Mouse (Mus musculus): ENCODE data around the gene Tmem120b.

DNA sequence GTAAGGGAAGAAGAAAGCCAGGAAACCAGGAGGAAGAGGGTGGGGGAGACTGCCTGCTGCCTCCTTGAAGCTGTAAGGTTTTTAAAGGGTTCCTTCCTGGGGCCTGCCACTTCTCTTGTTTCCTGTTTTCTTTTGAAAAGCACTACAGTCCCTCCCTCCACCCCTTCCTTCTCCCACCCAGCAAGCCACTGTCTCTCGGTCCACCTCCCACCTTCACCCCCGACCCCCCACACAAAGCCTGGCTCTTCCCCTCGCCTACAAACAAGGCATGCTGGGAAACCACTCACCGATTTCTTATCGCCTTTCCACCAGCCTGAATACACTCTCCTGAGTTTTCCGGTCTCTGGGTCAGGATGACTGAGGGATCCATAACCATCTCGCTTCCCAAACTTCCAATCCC lies 27.4 kb upstream of the Tmem120b start:
- TF ChIP-seq POLR2A (IDR thresholded peaks at IDR 0.05; ENCODE audit: insufficient read depth, low read depth, low read length) (no peak), CTCF (IDR thresholded peaks at IDR 0.05) (no peak)

All from heart, adult 2 months (tissue).